Mouse (Mus musculus) forebrain, embryonic 14.5 days (tissue): ENCODE measurements around the gene S100a4. TPM values are rescaled to one million over a fixed set of nuclear protein-coding genes. Genes with fewer than 3 reads are reported as not detected.

ENCODE experiments used
- ATAC-seq: fragments of 200-750 bp; cut with Nextera tagmentation; 2 replicates; pipeline ENCODE4 v1.8.0; 2017; ENCODE audit warnings: mild to moderate bottlenecking, moderate library complexity
- DNase-seq: peaks from one replicate; pipeline ENCODE4 v3.0.0-alpha.2; 2015; ENCODE audit warnings: low spot score
- H3K27ac ChIP-seq: fragments of 300-500 bp; sonication (generic); 2 replicates; pipeline ENCODE4 v1.5.1; 2014; ENCODE audit warnings: low read depth, mild to moderate bottlenecking, control low read depth, low read length, moderate library complexity
- H3K27me3 ChIP-seq: fragments of 300-500 bp; sonication (generic); replicated peaks from 2 replicates; pipeline ENCODE4 v1.6.1; 2014; ENCODE audit warnings: low read length, control low read depth, mixed read lengths; ENCODE audit not compliant: control insufficient read depth, insufficient read depth
- H3K36me3 ChIP-seq: fragments of 300-500 bp; sonication (generic); 2 replicates; pipeline ENCODE4 v1.6.1; 2014; ENCODE audit warnings: low read length, control low read depth; ENCODE audit not compliant: control insufficient read depth, insufficient read depth
- H3K4me1 ChIP-seq: fragments of 300-500 bp; sonication (generic); 2 replicates; pipeline ENCODE4 v1.6.1; 2014; ENCODE audit warnings: antibody characterized with exemption, low read length, control low read depth; ENCODE audit not compliant: control insufficient read depth, insufficient read depth
- H3K4me2 ChIP-seq: fragments of 300-500 bp; sonication (generic); 2 replicates; pipeline ENCODE4 v1.6.1; 2014; ENCODE audit warnings: mild to moderate bottlenecking, control low read depth, low read length
- H3K4me3 ChIP-seq: fragments of 300-500 bp; sonication (generic); 2 replicates; pipeline ENCODE4 v1.5.1; 2014; ENCODE audit warnings: low read depth, low read length, control low read depth
- H3K9ac ChIP-seq: fragments of 300-500 bp; sonication (generic); 2 replicates; pipeline ENCODE4 v1.6.1; 2014; ENCODE audit warnings: mild to moderate bottlenecking, low read length, control low read depth, moderate library complexity
- H3K9me3 ChIP-seq: fragments of 300-500 bp; sonication (generic); replicated peaks from 2 replicates; pipeline ENCODE4 v1.6.1; 2016; ENCODE audit warnings: low read length, control low read depth, mixed read lengths; ENCODE audit not compliant: control insufficient read depth
- WGBS: fragments of 180-500 bp; shearing (Covaris S2); extraction: QIAGEN DNeasy Blood & Tissue Kit; methylation state at CpG from one replicate; pipeline ENCODE4 v1.1.7; 2014; 5-methylcytosine and 5-hydroxymethylcytosine counted together
- polyA plus RNA-seq: library from polyadenylated mRNA; unstranded; fragments of >200 nt; fragmentation: Nextera tagmentation; extraction: Ambion mirVana; gene quantifications from 2 replicates; pipeline ENCODE4 v1.2.1, GENCODE M21; 2014

S100a4 gene
- polyA plus RNA-seq, 1 experiment from 2014 or later: 1.9 TPM

DNA sequence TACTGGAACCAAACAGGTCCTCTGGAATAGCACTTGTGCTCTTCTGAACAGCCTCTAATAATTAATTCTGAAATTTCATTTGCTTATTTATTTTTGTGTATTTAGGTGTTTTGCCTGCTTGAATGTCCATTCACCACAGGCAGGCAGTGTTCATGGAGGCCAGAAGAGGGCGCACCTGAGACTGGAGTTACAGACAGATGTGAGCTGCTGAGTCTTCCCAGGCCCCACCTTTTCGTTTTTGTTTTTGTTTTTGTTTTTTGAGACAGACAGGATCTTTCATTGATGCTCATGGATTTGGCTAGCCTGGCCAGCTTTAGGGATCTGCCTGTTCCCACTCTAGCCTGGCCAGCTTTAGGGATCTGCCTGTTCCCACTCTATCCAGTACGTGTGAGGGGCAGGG, 40.6 kb downstream of the S100a4 start:
- 46% methylated on average over 3 of the region's 3 CpGs for WGBS
- no peak overlapping the region for H3K9ac ChIP-seq
- no peak overlapping the region for H3K4me3 ChIP-seq
- H3K36me3 ChIP-seq: no peaks in the 10 kb centered on the region
- DNase-seq (no peak), ATAC-seq (no peak)
- no peak overlapping the region for H3K27ac ChIP-seq
- no peaks in the 10 kb centered on the region for H3K4me1 ChIP-seq
- H3K9me3 ChIP-seq: no peaks in the 10 kb centered on the region
- no peak overlapping the region for H3K4me2 ChIP-seq
- no peaks in the 10 kb centered on the region for H3K27me3 ChIP-seq

DNA sequence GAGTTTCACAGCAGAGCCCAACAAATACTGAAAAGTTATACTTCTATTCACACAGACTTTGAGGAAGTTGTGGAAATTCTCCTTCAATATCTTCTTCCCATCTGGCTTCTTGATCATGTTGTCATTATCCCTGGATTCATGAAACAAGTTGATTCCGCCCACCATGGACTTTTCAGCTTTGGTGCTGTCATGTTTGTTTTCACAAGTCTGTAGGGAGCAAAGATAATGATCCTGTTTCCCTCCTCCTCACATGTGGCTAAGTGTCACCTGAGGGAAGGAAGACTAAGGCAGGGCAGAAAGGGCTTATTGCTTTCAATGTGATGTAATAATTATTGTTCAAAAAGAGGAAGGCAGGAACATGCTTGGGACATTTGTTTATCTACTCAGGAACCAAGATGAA, 43.7 kb downstream of the S100a4 start:
- no peaks in the 10 kb centered on the region for H3K36me3 ChIP-seq
- WGBS: 82% methylated on average over 1 of the region's 1 CpGs
- H3K9ac ChIP-seq: no peak overlapping the region
- H3K4me3 ChIP-seq: no peak overlapping the region
- H3K27ac ChIP-seq: no peak overlapping the region
- DNase-seq (no peak), ATAC-seq (no peak)
- H3K4me1 ChIP-seq: no peaks in the 10 kb centered on the region
- no peaks in the 10 kb centered on the region for H3K27me3 ChIP-seq
- H3K9me3 ChIP-seq: no peaks in the 10 kb centered on the region
- no peak overlapping the region for H3K4me2 ChIP-seq

DNA sequence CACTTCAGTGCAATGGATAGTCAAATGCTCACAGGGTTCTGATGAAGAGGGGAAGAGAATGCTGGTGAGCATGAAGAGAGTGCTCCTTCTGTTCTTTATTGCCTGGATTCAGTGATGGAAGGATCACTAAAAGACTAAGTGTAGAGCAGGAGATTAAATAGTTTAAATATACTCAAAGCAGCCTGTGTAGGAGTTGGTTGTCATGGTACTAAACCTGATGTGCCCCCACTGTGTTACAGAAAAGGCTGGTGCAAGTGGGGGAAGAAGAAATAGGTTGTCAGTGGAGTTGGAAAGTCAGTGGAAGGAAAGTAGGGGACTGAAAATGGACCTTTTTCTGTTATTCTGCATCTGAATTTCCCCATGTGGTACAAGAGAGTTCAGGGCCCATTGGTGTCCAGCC, 45.4 kb downstream of the S100a4 start:
- Histone ChIP-seq H3K9ac (no peak overlapping the region), H3K36me3 (no peaks in the 10 kb centered on the region), H3K4me2 (no peak overlapping the region), H3K4me1 (no peaks in the 10 kb centered on the region), H3K27ac (no peak overlapping the region), H3K27me3 (no peaks in the 10 kb centered on the region), H3K4me3 (no peak overlapping the region), H3K9me3 (no peaks in the 10 kb centered on the region)
- DNase-seq (no peak), ATAC-seq (no peak)

DNA sequence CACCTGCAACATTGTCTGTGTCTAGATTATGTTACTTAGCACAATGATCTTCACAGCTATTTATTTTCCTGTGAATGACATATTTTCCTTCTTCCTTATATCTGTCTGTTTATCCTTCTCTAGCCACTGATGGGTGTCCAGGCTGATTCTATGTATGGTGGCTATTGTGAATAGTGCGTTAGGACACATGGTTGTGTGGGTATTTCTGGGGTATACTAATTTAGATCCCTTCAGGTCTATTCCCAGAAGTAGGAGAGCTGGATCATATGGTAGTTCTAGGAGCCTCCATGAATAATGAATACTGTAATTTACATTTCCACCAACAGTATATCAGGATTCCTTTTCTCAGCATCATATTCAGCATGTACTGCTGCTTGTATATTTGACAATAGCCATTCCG, 46.3 kb downstream of the S100a4 start:
- ATAC-seq: no peak
- no peak overlapping the region for H3K9ac ChIP-seq
- no peaks in the 10 kb centered on the region for H3K9me3 ChIP-seq
- no peak for DNase-seq
- H3K36me3 ChIP-seq: no peaks in the 10 kb centered on the region
- 90% methylated on average over 2 of the region's 2 CpGs for WGBS
- no peaks in the 10 kb centered on the region for H3K27me3 ChIP-seq
- H3K4me2 ChIP-seq: no peak overlapping the region
- H3K4me1 ChIP-seq: no peaks in the 10 kb centered on the region
- no peak overlapping the region for H3K27ac ChIP-seq
- no peak overlapping the region for H3K4me3 ChIP-seq

GRCm38 (mm10) chr3:90652878-90653508, 49.4 kb downstream of the S100a4 start:
- Histone ChIP-seq H3K4me3 (no peak overlapping the region), H3K4me1 (no peaks in the 10 kb centered on the region), H3K4me2 (no peak overlapping the region), H3K9me3 (no peaks in the 10 kb centered on the region), H3K27me3 (no peaks in the 10 kb centered on the region), H3K36me3 (no peaks in the 10 kb centered on the region), H3K9ac (no peak overlapping the region), H3K27ac (no peak overlapping the region)
- peak; percentile 91 for DNase-seq
- peak; percentile 80 for ATAC-seq
- WGBS: 33% methylated on average over 5 of the region's 5 CpGs

DNA sequence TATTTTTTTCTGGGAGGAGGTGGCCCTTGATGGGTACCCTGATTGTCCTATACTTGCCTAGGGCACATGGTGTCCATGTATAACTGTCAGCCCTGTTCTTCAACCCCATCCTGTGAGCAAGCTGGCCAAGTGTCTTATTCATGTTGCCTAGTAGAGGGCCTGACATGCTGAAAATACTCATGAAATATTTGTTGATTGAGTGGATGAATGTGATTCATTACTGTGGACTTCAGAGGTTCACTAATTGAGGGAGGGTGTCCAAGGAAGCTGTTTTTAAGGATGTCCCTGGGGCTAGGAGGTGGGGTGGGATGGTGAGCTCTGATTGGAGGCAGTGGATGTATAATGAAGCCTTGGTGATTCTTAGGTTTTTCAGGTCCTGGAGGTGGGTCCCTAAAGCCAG, 50.1 kb downstream of the S100a4 start, which contains the start of gene S100a7a:
TSS of gene S100a7a (plus strand) at position 301 of the 400 bp plus-strand sequence.
- no peak within 1 kb of the TSS for H3K9ac ChIP-seq
- no peaks in the 10 kb centered on the region for H3K4me1 ChIP-seq
- no peak for DNase-seq
- no peak for ATAC-seq
- H3K9me3 ChIP-seq: no peaks in the 10 kb centered on the region
- H3K27ac ChIP-seq: no peak within 1 kb of the TSS
- H3K4me3 ChIP-seq: no peak within 1 kb of the TSS
- H3K4me2 ChIP-seq: no peak within 1 kb of the TSS
- no peaks in the 10 kb centered on the region for H3K36me3 ChIP-seq
- H3K27me3 ChIP-seq: no peaks in the 10 kb centered on the region

Other genes with a start within 250 kb of the S100a4 start
- 11.9 and 13.4 TPM in 2 replicates for gene Slc27a3, start 213.8 kb upstream of the S100a4 start, polyA plus RNA-seq
- gene Ints3, start 170.1 kb upstream of the S100a4 start, polyA plus RNA-seq: 20.7 and 25.3 TPM in 2 replicates
- gene Npr1, start 137.9 kb upstream of the S100a4 start, polyA plus RNA-seq: 2.5 and 3.4 TPM in 2 replicates
- gene Ilf2, start 127.6 kb upstream of the S100a4 start, polyA plus RNA-seq: 266 and 312 TPM in 2 replicates
- gene Snapin, start 112.7 kb upstream of the S100a4 start, polyA plus RNA-seq: 76.7 and 77.3 TPM in 2 replicates
- gene Chtop, start 94.3 kb upstream of the S100a4 start, polyA plus RNA-seq: 137 and 141 TPM in 2 replicates
- gene S100a1, start 89.4 kb upstream of the S100a4 start, polyA plus RNA-seq: 12.5 and 13.1 TPM in 2 replicates
- 9.4 and 11.1 TPM in 2 replicates for gene S100a13, start 89.3 kb upstream of the S100a4 start, polyA plus RNA-seq
- not detected in 2 replicates for gene S100a14, start 76.9 kb upstream of the S100a4 start, polyA plus RNA-seq
- gene S100a16, start 66.5 kb upstream of the S100a4 start, polyA plus RNA-seq: 40.6 and 43.2 TPM in 2 replicates
- not detected in 2 replicates for gene S100a3, start 43.2 kb upstream of the S100a4 start, polyA plus RNA-seq
- gene S100a2, start 13.5 kb upstream of the S100a4 start, polyA plus RNA-seq: not detected in 2 replicates
- gene Gm42674, start 1.9 kb upstream of the S100a4 start, polyA plus RNA-seq: not detected in 2 replicates
- gene S100a5, start 4.8 kb downstream of the S100a4 start, polyA plus RNA-seq: not detected in 2 replicates
- gene S100a6, start 9.1 kb downstream of the S100a4 start, polyA plus RNA-seq: 19.6 and 22.8 TPM in 2 replicates
- gene S100a7a, start 50.2 kb downstream of the S100a4 start, polyA plus RNA-seq: not detected in 2 replicates
- 1.5 and 3.3 TPM in 2 replicates for gene S100a8, start 65.2 kb downstream of the S100a4 start, polyA plus RNA-seq
- gene S100a9, start 92.0 kb downstream of the S100a4 start, polyA plus RNA-seq: 2.0 and 3.1 TPM in 2 replicates
- gene Pglyrp4, start 123.1 kb downstream of the S100a4 start, polyA plus RNA-seq: not detected in 2 replicates
- gene Gm5849, start 174.1 kb downstream of the S100a4 start, polyA plus RNA-seq: not detected in 2 replicates